In genomic region chr14:112620701-112621100, GRCm38 (mm10) we compare ENCODE assay signal across 31 mouse cellular contexts.
"Had no signal": no experiment of that assay in that cellular context is flagged by ENCODE, and none has a peak within 500 bp of the region (broad histone marks: within the 10 kb centered on the region; RNA-seq: fewer than 3 reads in every experiment).

No protein-coding gene starts in this region.

- DNase-seq: heart, postnatal 10 days; heart, postnatal 14 days; heart, postnatal 36 days; heart, postnatal 4 days; kidney, adult 11 months; kidney, adult 18-20 months; kidney, adult 2 months; kidney, adult 8-10 months; kidney, adult 9 months; kidney, postnatal 10 days; kidney, postnatal 14 days; kidney, postnatal 25 days; kidney, postnatal 36 days; kidney, postnatal 4 days; layer of hippocampus, adult 9-11 months; layer of hippocampus, postnatal 36 days had no signal

- H3K9ac ChIP-seq: heart, embryonic 12.5 days; heart, embryonic 13.5 days; heart, embryonic 15.5 days; hindbrain, embryonic 12.5 days; hindbrain, embryonic 13.5 days; hindbrain, embryonic 14.5 days; hindbrain, embryonic 15.5 days; intestine, embryonic 15.5 days; kidney, embryonic 15.5 days had no signal

- H3K27me3 ChIP-seq: heart, embryonic 12.5 days; heart, embryonic 13.5 days; heart, embryonic 15.5 days; hindbrain, embryonic 12.5 days; hindbrain, embryonic 13.5 days; hindbrain, embryonic 15.5 days; intestine, embryonic 15.5 days; kidney, embryonic 15.5 days had no signal

- H3K27ac ChIP-seq: heart, embryonic 10.5 days; heart, embryonic 13.5 days; heart, embryonic 15.5 days; hindbrain, embryonic 10.5 days; hindbrain, embryonic 12.5 days; hindbrain, embryonic 13.5 days; hindbrain, embryonic 14.5 days; hindbrain, embryonic 15.5 days; hindbrain, postnatal 0 days; intestine, embryonic 15.5 days; kidney, embryonic 15.5 days; kidney, postnatal 0 days; layer of hippocampus, adult 2 months; left cerebral cortex, adult 2 months had no signal

- H3K4me1 ChIP-seq: heart, embryonic 10.5 days; heart, embryonic 12.5 days; heart, embryonic 13.5 days; heart, embryonic 15.5 days; hindbrain, embryonic 10.5 days; hindbrain, embryonic 12.5 days; hindbrain, embryonic 13.5 days; hindbrain, embryonic 15.5 days; intestine, embryonic 15.5 days; kidney, embryonic 15.5 days had no signal

- H3K36me3 ChIP-seq: heart, embryonic 10.5 days; heart, embryonic 12.5 days; heart, embryonic 13.5 days; heart, embryonic 15.5 days; hindbrain, embryonic 10.5 days; hindbrain, embryonic 12.5 days; hindbrain, embryonic 13.5 days; hindbrain, embryonic 15.5 days; intestine, embryonic 15.5 days; kidney, embryonic 15.5 days had no signal

- H3K9me3 ChIP-seq: heart, embryonic 10.5 days; heart, embryonic 12.5 days; heart, embryonic 13.5 days; heart, embryonic 15.5 days; hindbrain, embryonic 10.5 days; hindbrain, embryonic 12.5 days; hindbrain, embryonic 13.5 days; hindbrain, embryonic 15.5 days; intestine, embryonic 15.5 days; kidney, embryonic 15.5 days had no signal

- H3K4me3 ChIP-seq: heart, embryonic 10.5 days; heart, embryonic 12.5 days; heart, embryonic 13.5 days; heart, embryonic 15.5 days; hindbrain, embryonic 10.5 days; hindbrain, embryonic 12.5 days; hindbrain, embryonic 13.5 days; hindbrain, embryonic 15.5 days; intestine, embryonic 15.5 days; kidney, embryonic 15.5 days; layer of hippocampus, adult 2 months; left cerebral cortex, adult 2 months had no signal
